Mouse (Mus musculus) lung, adult 18-20 months (tissue): ENCODE measurements around the gene Manbal.

ENCODE experiments used
- DNase-seq, 2 experiments: peaks; one replicate each; pipeline ENCODE4 v3.0.0; 2022; ENCODE audit warnings: mixed read lengths in 2 of 2

Gene Manbal

DNA sequence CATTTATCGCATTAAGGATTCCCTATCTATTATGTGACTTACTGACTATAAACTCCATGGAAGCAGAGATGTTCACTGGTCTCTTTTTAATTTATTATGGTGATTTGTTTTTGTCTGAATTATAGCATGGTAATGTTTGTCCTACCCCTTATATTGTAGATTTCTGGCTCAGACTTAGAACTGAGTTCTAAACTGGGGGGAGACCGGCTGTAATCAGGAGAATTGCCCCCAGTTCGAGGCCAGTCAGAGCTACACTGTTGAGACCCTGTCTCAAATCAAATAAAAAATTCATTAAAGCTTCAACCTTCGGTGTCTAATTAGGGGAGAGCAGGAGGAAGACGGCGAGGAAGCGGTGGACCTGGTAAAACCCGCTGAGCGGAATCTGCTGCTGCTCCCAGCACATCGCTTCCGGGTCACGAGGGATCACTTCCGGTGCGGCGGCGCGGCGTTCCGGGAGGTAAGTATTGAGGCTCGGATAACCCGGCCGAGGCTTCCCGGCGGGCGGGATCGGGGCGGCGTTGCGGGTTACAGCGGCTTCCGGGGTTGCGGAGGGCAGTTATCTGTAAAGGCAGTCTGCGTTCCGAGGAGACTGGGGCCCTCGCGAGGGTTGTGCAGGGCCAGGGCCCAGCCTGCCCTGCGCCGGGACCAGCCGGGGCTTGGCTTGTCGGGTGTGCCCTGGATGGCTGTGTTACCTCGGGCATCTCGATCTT, at the start of gene Manbal:
Gene Manbal, plus strand, starts transcription at position 411 of the 710 bp plus-strand sequence.
- peak; percentile 94 to 95 for DNase-seq

DNA sequence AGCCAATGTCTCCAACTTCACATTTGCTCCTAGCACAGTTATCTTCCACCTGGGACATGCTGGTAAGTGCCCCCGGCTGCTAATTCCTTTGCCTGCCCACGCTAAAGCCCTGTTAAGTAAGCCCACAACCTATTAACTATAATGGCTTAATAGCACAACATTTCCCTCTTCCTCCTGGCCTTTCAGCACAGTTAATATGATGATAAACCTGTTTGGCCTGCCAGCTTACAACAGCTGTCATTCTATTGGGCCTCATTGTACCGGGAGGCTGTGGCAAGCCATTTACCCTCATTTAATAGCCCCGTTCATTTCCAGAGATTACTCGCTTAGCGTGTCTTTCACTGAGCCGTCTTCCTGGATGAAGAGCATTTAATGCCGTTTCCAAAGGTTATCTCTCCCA, 47.3 kb upstream of the Manbal start:
- DNase-seq, result no peak

DNA sequence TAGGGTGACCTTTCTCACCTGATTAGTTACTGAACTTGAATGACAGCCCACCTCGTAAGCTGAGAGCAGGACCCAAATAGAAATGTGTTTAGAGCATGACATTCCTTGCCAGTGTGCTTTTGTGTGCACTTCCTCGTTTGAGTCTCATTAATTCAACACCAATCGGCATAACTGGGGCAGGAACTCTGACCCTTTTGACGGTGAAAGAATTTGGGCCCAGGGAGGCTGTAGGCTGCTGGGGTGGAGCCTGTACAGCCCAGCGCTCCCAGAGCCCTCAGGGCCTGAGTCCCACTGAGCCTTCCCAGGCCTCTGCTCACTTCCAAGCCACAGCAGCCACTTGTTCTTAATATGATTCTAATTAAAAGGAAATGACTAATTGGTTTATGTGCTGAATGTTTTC, 46.5 kb upstream of the Manbal start:
- no peak for DNase-seq

DNA sequence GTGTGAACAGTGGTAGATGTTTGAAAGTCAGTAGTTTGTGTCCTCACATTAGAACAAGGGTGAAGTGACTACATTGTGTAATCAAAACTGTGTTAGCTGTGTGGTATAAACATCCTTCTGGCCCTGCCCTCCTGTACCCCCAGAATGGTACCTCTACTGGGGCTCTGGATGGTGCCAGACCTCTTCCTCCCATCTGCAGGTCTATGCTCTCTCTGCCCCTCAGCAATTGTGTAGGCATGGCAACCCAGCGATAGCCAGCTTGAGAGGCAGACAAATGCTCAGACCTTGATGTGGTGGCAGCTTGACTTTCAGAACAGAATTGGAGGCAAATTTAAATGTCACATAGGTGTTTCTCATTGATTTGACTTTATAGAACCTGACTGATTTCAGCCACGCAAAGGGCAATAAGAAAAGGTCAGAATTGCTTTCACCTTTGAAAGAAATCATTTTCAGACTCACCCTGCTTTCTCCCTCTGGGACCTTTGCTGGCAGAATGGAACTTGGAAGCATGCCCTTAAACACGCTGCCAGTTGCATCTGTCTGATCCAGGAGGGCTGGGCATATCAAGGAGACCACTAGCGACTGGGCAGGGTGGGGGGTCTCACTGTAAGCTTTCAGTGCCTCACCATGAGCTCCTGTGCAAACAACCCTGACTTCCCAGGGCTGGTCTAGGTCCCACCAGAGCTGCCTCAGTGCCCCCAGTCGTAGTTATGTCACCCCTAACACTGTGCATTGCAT, 45.2 kb upstream of the Manbal start:
- DNase-seq, result no peak

DNA sequence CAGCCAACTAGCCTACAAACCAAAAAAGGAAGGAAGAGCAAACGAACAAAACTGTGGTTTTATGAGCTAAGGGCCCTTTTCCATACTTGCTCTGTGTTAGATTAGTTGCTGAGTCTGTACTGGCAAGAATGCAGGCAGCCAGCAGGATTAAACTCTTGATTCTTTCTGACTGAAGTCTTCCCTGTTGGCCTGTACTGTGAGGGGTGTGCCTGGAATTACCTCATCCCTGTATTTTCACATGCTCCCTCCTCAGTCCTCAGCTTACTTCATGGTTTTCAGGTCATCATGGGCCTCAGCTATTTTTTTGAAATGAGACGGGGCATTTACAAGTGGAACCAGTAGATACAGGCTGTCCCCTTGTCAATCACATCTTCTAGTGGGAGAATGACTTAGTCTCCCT, 42.2 kb upstream of the Manbal start:
- no peak for DNase-seq

DNA sequence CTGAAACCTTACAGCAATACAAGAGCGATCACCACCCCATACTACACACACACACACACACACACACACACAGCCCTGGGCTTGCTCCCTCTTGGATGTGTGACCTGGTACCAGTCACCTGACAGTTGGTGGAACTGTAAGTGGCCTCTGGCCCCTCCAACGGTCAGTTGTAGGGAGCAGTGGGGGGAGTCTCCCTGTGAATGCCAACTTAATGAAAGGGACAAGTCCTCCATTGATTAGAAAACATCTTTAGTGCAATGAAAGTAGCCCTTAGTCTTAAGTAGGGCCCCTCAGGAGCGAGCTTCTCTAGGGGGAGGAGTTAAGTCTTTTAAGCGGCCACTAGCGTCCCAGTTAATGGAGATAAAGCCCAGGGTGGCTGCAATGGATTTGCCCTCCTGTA, 39.3 kb upstream of the Manbal start:
- no peak for DNase-seq

DNA sequence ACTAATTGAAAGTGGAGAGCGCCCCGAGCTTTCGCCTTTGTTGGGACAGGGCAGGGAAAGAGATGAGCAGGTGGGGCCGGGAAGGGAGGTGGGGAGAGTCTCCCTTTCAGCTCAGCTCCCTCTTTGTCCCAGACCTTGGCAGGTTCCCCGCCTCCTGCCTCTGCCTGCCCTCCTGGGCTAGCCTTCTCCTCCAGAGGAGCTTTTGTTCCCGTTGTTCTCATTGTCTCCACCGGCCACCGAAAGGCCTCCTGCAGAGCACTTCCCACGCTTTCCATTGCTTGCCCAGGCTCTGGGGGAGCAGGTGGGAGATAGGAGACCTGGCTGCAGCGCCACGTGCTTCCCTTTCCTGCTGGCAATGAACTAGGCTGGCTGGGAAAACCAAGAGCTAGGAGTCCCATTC, 38.8 kb upstream of the Manbal start:
- DNase-seq, result no peak

DNA sequence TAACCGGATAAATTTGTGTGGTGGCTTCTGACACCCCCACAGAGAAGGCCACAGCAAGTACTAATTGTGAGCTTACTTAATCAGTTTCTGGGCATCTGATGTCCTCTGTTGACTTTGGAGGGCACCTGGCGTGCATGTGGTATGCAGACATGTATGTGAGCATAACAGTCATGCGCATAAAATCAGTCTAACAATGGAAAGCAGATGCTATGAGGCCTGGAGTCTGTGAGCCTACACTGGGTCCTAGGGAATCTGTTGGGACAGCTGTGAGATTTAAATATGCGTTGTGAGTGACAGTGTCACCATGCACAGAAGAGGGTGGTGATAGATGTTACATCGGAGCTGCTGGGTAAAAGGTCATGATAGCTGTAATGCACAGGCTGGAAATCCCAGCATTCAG, 35.3 kb upstream of the Manbal start:
- DNase-seq, result no peak

DNA sequence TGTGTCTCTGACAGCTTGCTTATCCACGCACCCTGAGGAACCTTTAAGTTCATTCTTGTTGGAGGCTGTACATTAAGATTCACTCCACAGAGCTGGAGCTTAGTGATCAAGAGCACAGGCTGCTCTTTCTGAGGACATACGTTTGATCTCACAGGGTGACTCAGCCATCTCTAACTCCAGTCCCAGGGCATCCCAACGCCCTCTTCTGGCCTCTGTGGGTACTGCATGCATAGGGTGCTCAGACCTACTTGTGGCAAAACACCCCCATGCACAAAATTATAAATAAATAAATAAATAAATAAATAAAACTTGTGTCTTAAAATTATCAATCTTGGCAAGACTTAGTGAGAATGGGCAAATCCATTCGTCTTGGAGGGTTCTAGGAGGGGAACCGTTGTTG, 28.7 kb upstream of the Manbal start:
- peak; percentile 62 to 75 for DNase-seq

DNA sequence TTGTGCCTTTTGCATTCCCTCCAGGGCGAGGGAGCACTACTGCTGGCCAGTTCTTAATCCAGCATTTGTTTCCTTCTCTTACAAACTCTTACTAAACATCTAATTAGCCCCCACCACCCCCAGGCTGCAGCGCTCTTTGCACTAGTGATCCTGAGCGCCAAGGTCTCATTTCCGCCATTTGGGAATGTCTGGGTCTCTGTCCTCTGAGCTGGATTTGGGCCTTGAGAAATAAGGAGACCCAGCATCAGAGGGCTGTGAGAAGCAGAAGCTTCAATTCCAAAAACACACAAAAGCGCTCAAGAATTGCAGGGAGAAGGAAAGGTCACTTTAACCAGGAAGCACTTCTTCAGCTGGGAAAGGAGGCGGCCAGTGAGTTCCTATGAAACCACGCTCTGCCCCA, 27.9 kb upstream of the Manbal start:
- DNase-seq, result no peak

DNA sequence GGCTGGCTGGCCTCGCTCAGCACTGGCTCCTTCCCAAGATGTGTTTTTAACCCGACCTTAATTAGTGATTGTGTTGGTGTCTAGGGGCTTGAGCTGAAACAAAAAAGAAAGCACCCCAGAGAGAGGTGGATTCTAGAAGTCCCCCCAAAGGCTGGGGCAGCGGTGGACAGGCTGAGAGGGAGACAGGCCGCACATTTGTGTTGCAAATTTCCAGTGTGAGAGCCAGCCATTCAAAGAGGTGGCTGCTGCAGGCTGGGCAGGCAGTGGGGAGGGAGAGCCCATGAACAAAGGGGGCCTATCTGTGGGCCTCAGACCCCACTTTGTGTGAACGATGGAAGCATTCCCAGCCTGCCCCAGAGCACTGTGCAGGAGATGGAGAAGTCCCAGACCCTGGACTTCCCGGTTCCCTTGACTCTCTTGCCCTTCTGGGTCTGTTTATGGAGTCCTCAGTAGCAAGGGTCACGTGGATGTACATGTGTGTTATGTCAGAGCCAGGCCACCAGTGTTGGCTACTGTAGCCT, 27.1 kb upstream of the Manbal start:
- DNase-seq, result no peak

DNA sequence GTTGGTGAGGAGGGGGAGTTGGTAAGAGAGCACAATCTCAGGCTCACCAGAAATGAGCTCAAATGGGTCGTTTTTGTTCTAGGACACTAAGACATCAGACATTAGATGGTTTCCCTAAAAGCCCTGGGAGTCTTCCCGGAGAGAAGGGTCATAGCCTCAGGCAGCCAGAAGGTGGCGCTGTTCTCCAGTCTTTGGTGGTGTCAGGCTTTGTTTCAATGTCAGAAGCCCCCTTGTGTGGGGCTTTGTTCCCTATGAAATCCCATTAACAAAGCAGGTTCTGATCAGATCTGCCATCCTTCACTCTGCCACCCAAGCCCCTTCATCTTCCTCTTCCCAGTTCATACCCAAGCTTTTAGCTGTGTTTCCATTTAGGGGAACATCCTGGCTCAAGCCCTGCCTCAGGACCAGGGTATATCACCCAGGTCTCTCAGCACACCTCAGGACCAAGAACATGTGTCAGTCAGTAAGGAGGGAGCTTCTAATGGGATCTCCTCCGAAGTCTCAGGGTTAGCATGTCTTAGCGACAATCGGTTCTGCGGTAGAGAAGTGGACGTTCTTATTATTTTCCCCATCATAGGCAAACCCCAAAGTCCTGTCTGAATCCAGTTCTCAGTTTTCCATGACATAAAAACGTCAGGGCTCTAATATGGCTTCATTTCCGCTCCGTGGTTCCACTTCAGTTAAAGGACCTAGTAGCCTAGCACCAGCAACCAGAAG, 25.7 kb upstream of the Manbal start:
- DNase-seq, result peak; percentile 42 to 55

DNA sequence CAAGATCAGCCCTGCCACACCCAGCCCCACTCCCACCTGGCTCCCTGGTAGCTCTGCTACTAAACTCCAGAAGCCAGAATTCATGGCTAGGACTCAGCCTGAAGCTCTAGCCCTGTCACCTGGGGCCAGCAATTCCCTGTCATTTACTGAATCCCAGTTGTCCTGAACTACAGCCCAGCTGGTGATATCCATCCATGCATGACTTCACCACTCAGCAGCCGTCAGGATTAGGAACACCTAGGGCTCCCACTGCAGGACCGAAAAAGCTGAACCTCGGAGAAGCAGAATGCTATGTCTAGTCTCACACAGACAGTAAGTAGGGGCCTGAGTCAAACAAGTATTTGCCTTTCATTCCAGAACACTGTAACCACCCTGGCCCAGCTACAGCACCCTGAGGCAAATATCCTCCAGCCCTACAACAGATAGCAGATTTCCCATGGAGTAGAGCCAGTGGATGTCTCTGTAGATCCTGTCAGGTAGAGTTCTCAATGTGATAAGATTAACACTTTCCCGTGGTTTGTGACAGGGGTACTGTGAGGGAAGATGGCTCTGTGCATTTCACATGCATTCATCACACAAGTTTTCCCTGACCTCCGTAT, 25.0 kb upstream of the Manbal start:
- no peak for DNase-seq

DNA sequence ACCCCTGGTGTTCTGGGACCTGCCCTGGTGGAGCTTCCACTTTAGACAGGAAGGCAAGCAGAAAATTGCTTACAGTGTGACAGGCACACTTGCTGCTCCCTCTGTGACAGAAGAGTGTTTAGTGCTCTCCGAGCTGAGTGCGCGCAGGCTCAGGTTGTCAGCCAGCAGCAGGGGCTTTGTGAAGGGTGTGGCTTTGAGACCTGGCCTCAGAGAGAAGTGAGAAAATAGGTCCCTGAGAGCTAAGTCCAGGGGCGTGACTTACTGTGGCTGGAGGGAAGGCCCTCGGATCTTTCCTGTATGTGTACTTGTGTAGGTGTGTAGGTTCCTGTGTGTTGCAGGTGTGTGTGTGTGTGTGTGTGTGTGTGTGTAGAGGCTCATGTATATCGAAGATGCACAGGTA, 24.1 kb upstream of the Manbal start:
- DNase-seq, result no peak

DNA sequence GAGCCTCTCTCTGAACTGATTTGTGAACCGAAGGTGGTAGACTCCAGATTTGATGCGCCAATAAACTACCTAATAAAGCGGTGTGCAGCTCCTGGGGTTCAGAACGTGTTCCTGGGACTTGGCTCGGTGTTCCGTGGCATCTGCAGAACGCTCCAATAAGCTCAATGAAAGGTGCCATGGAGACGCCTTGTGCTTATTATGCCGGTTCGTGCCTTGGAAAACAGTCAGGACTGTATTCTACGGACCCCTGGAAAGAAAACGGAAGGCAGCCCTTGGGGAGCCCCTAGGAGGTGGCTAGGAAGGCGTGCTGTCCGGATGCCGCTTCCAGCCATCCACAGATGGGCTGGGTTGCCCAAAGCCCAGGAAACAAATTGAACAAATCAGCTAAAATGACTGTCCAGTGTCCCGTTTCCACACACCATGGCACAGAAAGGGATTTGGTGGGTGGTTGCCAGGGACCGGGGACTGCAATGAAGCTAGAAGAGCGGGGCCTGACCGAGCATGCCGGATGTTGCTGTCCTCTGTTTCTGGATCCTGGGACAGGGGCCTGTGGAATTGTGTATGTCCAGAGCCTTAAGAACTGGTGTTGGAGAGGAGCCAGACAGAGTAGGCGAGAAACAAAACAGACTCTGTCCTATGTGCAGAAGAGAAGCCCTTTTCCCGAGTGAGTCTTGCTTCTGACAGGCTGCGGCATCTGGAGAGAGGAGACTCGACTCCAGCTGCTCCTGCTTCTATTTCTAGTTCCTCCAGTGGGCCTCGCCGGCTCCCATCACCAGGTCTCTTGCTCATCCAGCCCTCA, 19.8 kb upstream of the Manbal start, which contains the start of gene Ghrh:
Gene Ghrh, minus strand, starts transcription at position 146 of the 799 bp plus-strand sequence.
- DNase-seq, result no peak

DNA sequence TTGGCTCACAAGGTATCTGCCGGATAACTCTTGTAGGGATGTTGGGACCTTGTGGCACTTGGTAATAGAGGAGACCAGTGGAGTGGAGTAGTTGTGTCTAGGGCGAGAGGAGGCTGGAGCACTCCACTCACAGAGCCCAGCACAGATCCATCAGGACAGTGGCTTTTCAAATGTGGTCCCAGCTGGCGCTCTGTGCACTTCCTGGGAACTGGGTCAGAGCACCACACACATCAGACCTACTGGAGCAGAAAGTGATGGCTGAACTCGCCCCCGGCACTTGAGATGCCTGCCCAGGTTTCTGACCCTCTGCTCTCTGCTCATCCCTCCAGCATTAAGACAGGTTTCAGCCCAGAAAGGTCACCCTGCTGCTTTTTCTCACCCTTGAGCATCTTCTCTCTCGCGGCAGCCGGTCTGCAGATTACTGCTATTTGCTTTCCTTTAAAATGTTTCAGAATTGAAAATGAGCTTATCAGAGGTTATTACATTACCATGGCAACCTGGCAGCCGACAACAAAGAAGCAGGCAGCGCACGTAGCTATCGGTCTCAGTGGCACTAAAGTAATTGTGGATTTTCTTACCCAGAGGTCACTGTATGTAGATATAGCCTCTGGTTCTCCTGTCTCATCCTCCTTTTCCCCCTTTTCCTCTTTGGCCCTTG, 18.1 kb upstream of the Manbal start:
- no peak for DNase-seq

DNA sequence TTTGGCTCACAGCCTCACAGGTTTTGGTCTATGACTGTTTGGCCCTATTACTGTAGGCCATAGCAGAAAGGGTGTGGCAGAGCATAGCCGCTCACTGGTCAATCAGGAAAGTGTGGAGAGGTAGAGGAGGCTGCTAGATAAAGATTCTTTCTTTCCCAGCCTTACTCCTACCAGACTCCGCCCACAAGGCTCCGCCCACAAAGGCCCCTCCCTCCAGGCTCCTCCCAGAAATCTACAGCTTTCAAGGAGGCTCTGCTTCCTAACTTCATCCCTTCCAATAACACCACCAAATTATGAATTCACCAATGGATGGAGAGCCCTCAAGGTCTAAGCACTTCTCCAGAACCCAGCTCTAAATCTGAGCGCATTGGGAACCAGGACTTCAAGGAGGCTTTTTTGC, 14.2 kb upstream of the Manbal start:
- no peak for DNase-seq

DNA sequence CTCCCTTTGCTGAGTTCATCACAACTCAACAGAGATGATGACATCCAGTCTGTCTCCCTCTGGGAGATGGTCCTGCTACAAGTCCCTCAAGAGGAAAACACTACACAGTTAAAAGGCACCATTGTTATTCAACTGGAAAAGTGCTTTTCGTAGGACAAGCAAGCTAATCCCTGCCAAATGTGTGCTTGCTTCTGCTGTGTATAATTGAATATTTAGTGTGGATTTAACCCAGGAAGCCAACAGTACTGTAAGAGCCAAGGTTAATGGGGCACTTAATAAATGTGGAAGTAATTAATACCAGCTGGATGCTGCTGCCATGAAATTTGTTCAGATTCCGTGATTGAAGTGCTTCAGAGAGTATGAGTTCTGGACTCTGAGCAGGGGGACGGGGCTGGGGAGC, 13.3 kb upstream of the Manbal start:
- DNase-seq, result no peak

DNA sequence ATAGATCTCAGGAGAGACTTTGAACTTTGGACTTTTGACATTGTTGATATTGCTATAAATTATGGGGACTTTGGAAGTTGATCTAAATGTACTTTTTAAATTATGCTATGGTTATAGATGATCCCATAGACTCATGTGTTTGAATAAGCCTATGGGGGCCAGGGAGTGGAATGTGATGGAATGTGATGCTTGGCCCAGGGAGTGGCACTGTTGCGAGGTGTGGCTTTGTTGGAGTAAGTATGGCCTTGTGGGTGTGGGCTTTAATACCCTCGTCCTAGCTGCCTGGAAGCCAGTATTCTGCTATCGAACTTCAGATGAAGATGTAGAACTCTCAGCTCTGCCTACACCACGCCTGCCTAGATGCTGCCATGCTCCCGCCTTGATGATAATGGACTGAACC, 7.4 kb upstream of the Manbal start:
- DNase-seq, result no peak

DNA sequence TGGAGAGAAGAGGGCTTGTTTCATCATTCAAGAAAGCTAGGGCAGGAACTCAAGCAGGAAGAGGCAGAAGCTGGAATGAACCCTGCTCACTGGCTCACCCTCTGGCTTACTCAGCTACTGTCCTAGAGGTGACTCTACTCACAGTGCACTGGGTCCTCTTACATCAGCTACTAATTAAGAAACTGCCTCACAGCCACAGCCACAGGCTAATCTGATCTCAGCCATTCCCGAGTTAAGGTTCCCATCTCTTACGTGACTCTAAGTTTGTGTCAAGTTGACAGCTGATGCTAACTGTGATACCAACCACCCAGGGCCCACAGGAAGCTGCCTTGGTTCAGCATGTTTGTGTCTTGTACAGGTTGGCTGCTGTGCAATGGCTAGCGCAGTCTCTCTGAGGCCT, 4.4 kb upstream of the Manbal start:
- DNase-seq, result no peak

DNA sequence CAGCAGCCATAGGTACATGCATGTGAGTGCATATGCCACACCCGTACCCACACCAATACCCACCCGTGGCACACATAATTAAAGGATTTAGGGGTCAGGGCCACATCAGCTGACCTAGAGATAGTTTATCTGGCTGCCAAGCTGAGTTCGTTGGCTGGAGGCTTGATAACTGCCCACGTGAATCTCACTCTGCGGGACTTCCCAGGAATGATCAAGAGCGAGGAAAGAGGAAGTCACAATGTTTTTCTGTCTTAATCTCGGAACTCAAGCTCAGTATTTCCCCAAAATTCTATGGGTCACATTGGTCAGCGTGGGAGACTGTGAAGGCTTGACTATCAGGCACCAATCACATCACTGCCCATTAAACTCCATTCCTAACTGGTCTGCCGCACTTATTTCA, 632 bp upstream of the Manbal start:
- no peak for DNase-seq

DNA sequence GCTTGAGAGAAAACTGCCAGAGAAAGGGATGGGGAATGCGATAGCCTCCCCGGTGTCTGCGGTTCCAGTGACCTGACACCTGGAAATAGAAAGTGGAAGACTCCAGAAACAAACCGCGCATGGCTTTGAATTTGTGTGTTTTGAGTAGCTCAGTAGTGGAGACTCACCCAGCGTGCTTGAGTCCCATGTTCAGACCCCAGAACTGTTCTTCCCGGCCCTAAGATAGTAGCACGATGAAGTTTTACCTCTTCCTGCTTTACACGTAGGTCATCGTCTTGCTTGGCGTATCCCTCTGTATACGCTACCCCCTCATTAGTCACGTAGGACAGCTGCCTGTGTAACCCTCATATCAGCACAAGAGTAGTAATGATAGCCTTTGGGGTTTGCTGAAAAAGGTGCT, 597 bp downstream of the Manbal start:
- peak in 1 of 2 experiments; percentile 15 for DNase-seq
